In genomic region chr11:58967346-58967745, GRCm38 (mm10) we compare ENCODE assay signal across 11 mouse cellular contexts. TPM values are rescaled to one million over a fixed set of nuclear protein-coding genes. Genes with fewer than 3 reads are reported as not detected.
DNase-seq lines count a peak whose midpoint lies in the region; ATAC-seq and TF ChIP-seq lines count a peak whose summit lies in the region.
"Had no signal": no experiment of that assay in that cellular context is flagged by ENCODE, and none has a peak within 500 bp of the region (broad histone marks: within the 10 kb centered on the region; RNA-seq: fewer than 3 reads in every experiment).

No protein-coding gene starts in this region.

- no peak overlapping the region for H3K9ac ChIP-seq in heart, embryonic 12.5 days
- no peak overlapping the region for H3K9ac ChIP-seq in midbrain, postnatal 0 days (replicated peaks; ENCODE audit: low read length, poor library complexity, severe bottlenecking)
- H3K9ac ChIP-seq in midbrain, embryonic 13.5 days (replicated peaks) = no peak overlapping the region
- H3K9ac ChIP-seq: neural tube, embryonic 12.5 days had no signal

- H3K4me1 ChIP-seq in heart, embryonic 12.5 days (replicated peaks) = peaks cover 53% of the 10 kb centered on the region
- H3K4me1 ChIP-seq in midbrain, postnatal 0 days (ENCODE audit: insufficient read depth, low read length) = no peaks in the 10 kb centered on the region
- peaks cover 9% of the 10 kb centered on the region for H3K4me1 ChIP-seq in midbrain, embryonic 13.5 days (replicated peaks)

- 95% methylated on average over 1 of the region's 1 CpGs for WGBS in heart, embryonic 12.5 days
- WGBS in midbrain, postnatal 0 days = 100% methylated on average over 1 of the region's 1 CpGs
- 100% methylated on average over 1 of the region's 1 CpGs for WGBS in midbrain, embryonic 13.5 days

- no peak overlapping the region for H3K4me2 ChIP-seq in heart, embryonic 12.5 days
- H3K4me2 ChIP-seq in midbrain, postnatal 0 days (ENCODE audit: low read depth, low read length, poor library complexity, severe bottlenecking) = no peak overlapping the region
- H3K4me2 ChIP-seq in midbrain, embryonic 13.5 days (replicated peaks) = no peak overlapping the region
- H3K4me2 ChIP-seq: neural tube, embryonic 12.5 days had no signal

- H3K4me3 ChIP-seq in heart, embryonic 12.5 days = no peak overlapping the region
- no peak overlapping the region for H3K4me3 ChIP-seq in midbrain, postnatal 0 days (ENCODE audit: low read depth, low read length)
- H3K4me3 ChIP-seq in midbrain, embryonic 13.5 days (replicated peaks) = no peak overlapping the region
- H3K4me3 ChIP-seq: hindbrain, embryonic 10.5 days; neural tube, embryonic 12.5 days had no signal

- TF ChIP-seq CTCF in midbrain, postnatal 0 days (IDR thresholded peaks at IDR 0.05) = peak; percentile 77

- ATAC-seq in heart, embryonic 12.5 days (ENCODE audit: insufficient number of reproducible peaks, low FRiP score) = no peak
- no peak for ATAC-seq in midbrain, postnatal 0 days (ENCODE audit: low FRiP score)
- no peak for ATAC-seq in midbrain, embryonic 13.5 days
- peak; percentile 61; the same call in 1 of the 2 replicates for ATAC-seq in erythroid progenitor cell, adult 5-6 weeks (replicated peaks; ENCODE audit: low FRiP score, poor library complexity, severe bottlenecking)

- H3K9me3 ChIP-seq in heart, embryonic 12.5 days (replicated peaks) = no peaks in the 10 kb centered on the region
- no peaks in the 10 kb centered on the region for H3K9me3 ChIP-seq in midbrain, postnatal 0 days (ENCODE audit: low read length)
- H3K9me3 ChIP-seq in midbrain, embryonic 13.5 days = no peaks in the 10 kb centered on the region
- H3K9me3 ChIP-seq: hindbrain, embryonic 10.5 days; neural tube, embryonic 12.5 days had no signal

- DNase-seq in heart, adult 11 months = peak; percentile 22
- peak; percentile 45 for DNase-seq in midbrain, postnatal 0 days (ENCODE audit: low spot score)
- peak; percentile 59 for DNase-seq in thymus, postnatal 25 days
- no peak for DNase-seq in Muller cell, postnatal 12 days (ENCODE audit: inconsistent ontology term)
- DNase-seq in adrenal gland, adult 8-10 months = no peak
- DNase-seq: cerebellum, adult 8-10 months had no signal

- peaks cover 23% of the 10 kb centered on the region for H3K27me3 ChIP-seq in heart, embryonic 12.5 days (replicated peaks)
- no peaks in the 10 kb centered on the region for H3K27me3 ChIP-seq in midbrain, postnatal 0 days (ENCODE audit: insufficient read depth, low read length)
- H3K27me3 ChIP-seq in midbrain, embryonic 13.5 days = peaks cover 3% of the 10 kb centered on the region; the same call in 1 of the 2 replicates
- H3K27me3 ChIP-seq: neural tube, embryonic 12.5 days had no signal

- peaks cover 16% of the 10 kb centered on the region for H3K36me3 ChIP-seq in heart, embryonic 12.5 days
- H3K36me3 ChIP-seq in midbrain, postnatal 0 days (ENCODE audit: insufficient read depth, low read length) = peaks cover 7% of the 10 kb centered on the region; the same call in 1 of the 2 replicates
- peaks cover 38% of the 10 kb centered on the region for H3K36me3 ChIP-seq in midbrain, embryonic 13.5 days

- no peak overlapping the region for H3K27ac ChIP-seq in heart, embryonic 12.5 days (ENCODE audit: poor library complexity, severe bottlenecking)
- H3K27ac ChIP-seq in midbrain, postnatal 0 days (ENCODE audit: low read depth, low read length) = no peak overlapping the region
- no peak overlapping the region for H3K27ac ChIP-seq in midbrain, embryonic 13.5 days
- H3K27ac ChIP-seq: hindbrain, embryonic 10.5 days; neural tube, embryonic 12.5 days had no signal

RNA-seq across cellular contexts. Expression of gene Trim11, which starts 10.5 kb away (rescaled TPM):
- polyA plus RNA-seq in heart, embryonic 12.5 days (2016; fragmentation: Nextera tagmentation; extraction: Ambion mirVana) = 27.6 and 30.8 TPM in 2 replicates
- 23.7 and 27.8 TPM in 2 replicates for total RNA-seq in midbrain, postnatal 0 days (2014; rRNA removed)
- 15.2 and 16.5 TPM in 2 replicates for polyA plus RNA-seq in midbrain, postnatal 0 days (2015; fragmentation: Nextera tagmentation; extraction: Ambion mirVana)
- polyA plus RNA-seq in midbrain, embryonic 13.5 days (2015; fragmentation: Nextera tagmentation; extraction: Ambion mirVana) = 18.7 and 21.9 TPM in 2 replicates
- 10.1 and 18.0 TPM in 2 replicates for total RNA-seq in erythroid progenitor cell, adult 5-6 weeks (2015; ENCODE audit: low replicate concordance)
- 11.3 and 15.2 TPM in 2 replicates for total RNA-seq in erythroid progenitor cell, adult 5-6 weeks (2017; ENCODE audit: low replicate concordance)
- total RNA-seq in adrenal gland, adult 8-10 months (2022) = 10 to 100 TPM; 23.2 to 38.7 (median 31.3) TPM

RNA-seq across cellular contexts. Expression of gene Hist3h2a, which starts 12.9 kb away (rescaled TPM):
- 26.5 and 28.4 TPM in 2 replicates for polyA plus RNA-seq in heart, embryonic 12.5 days (2016; fragmentation: Nextera tagmentation; extraction: Ambion mirVana)
- 163 and 242 TPM in 2 replicates for total RNA-seq in midbrain, postnatal 0 days (2014; rRNA removed)
- 42.0 and 46.2 TPM in 2 replicates for polyA plus RNA-seq in midbrain, postnatal 0 days (2015; fragmentation: Nextera tagmentation; extraction: Ambion mirVana)
- polyA plus RNA-seq in midbrain, embryonic 13.5 days (2015; fragmentation: Nextera tagmentation; extraction: Ambion mirVana) = 149 and 155 TPM in 2 replicates
- total RNA-seq in erythroid progenitor cell, adult 5-6 weeks (2015; ENCODE audit: low replicate concordance) = 186 and 192 TPM in 2 replicates
- 1,299 and 1,489 TPM in 2 replicates for total RNA-seq in erythroid progenitor cell, adult 5-6 weeks (2017; ENCODE audit: low replicate concordance)
- total RNA-seq in adrenal gland, adult 8-10 months (2022) = 10 to 100 TPM; 18.8 to 28.5 (median 26.2) TPM

RNA-seq across cellular contexts. Expression of gene Trim17, which starts 12.9 kb away (rescaled TPM):
- 1.1 and 1.5 TPM in 2 replicates for polyA plus RNA-seq in heart, embryonic 12.5 days (2016; fragmentation: Nextera tagmentation; extraction: Ambion mirVana)
- 2.2 and 6.2 TPM in 2 replicates for total RNA-seq in midbrain, postnatal 0 days (2014; rRNA removed)
- polyA plus RNA-seq in midbrain, postnatal 0 days (2015; fragmentation: Nextera tagmentation; extraction: Ambion mirVana) = 0.67 and 0.72 TPM in 2 replicates
- 1.1 and 1.3 TPM in 2 replicates for polyA plus RNA-seq in midbrain, embryonic 13.5 days (2015; fragmentation: Nextera tagmentation; extraction: Ambion mirVana)
- total RNA-seq in erythroid progenitor cell, adult 5-6 weeks (2015; ENCODE audit: low replicate concordance) = 0.36 and 0.84 TPM in 2 replicates
- 1.2 TPM in 2 replicates for total RNA-seq in erythroid progenitor cell, adult 5-6 weeks (2017; ENCODE audit: low replicate concordance)
- under 1 TPM; 0.21 to 0.59 (median 0.46) TPM for total RNA-seq in adrenal gland, adult 8-10 months (2022)

RNA-seq across cellular contexts. Expression of gene Hist3h2ba, which starts 18.6 kb away (rescaled TPM):
- 8.5 and 11.6 TPM in 2 replicates for polyA plus RNA-seq in heart, embryonic 12.5 days (2016; fragmentation: Nextera tagmentation; extraction: Ambion mirVana)
- 552 and 1,117 TPM in 2 replicates for total RNA-seq in midbrain, postnatal 0 days (2014; rRNA removed)
- 114 and 126 TPM in 2 replicates for polyA plus RNA-seq in midbrain, postnatal 0 days (2015; fragmentation: Nextera tagmentation; extraction: Ambion mirVana)
- 383 and 402 TPM in 2 replicates for polyA plus RNA-seq in midbrain, embryonic 13.5 days (2015; fragmentation: Nextera tagmentation; extraction: Ambion mirVana)
- total RNA-seq in erythroid progenitor cell, adult 5-6 weeks (2015; ENCODE audit: low replicate concordance) = 265 and 290 TPM in 2 replicates
- 136 and 409 TPM in 2 replicates for total RNA-seq in erythroid progenitor cell, adult 5-6 weeks (2017; ENCODE audit: low replicate concordance)
- total RNA-seq in adrenal gland, adult 8-10 months (2022) = 10 to 100 TPM in 2 of 4 experiments, 1 to 10 TPM in 2; 3.3 to 12.2 (median 7.8) TPM

RNA-seq across cellular contexts. Expression of gene Rnf187, which starts 28.6 kb away (rescaled TPM):
- 208 and 213 TPM in 2 replicates for polyA plus RNA-seq in heart, embryonic 12.5 days (2016; fragmentation: Nextera tagmentation; extraction: Ambion mirVana)
- total RNA-seq in midbrain, postnatal 0 days (2014; rRNA removed) = 925 and 964 TPM in 2 replicates
- 700 and 703 TPM in 2 replicates for polyA plus RNA-seq in midbrain, postnatal 0 days (2015; fragmentation: Nextera tagmentation; extraction: Ambion mirVana)
- polyA plus RNA-seq in midbrain, embryonic 13.5 days (2015; fragmentation: Nextera tagmentation; extraction: Ambion mirVana) = 453 and 491 TPM in 2 replicates
- 104 and 109 TPM in 2 replicates for total RNA-seq in erythroid progenitor cell, adult 5-6 weeks (2015; ENCODE audit: low replicate concordance)
- total RNA-seq in erythroid progenitor cell, adult 5-6 weeks (2017; ENCODE audit: low replicate concordance) = 104 and 117 TPM in 2 replicates
- 100 to 1,000 TPM; 179 to 200 (median 190) TPM for total RNA-seq in adrenal gland, adult 8-10 months (2022)

Comparison
In these comparisons a context has a peak if more than half of its experiments do, and no peak if none do; other contexts are left out.
1. DNase-seq: peak in heart, adult 11 months (single experiment), midbrain, postnatal 0 days (single experiment) and thymus, postnatal 25 days (single experiment); none in Muller cell, postnatal 12 days (single experiment) and adrenal gland, adult 8-10 months (single experiment).